Mouse (Mus musculus): ENCODE measurements around the gene Tcf7l1. TPM values are rescaled to one million over a fixed set of nuclear protein-coding genes. Genes with fewer than 3 reads are reported as not detected.

Gene Tcf7l1
- polyA plus RNA-seq, 1 experiment: 0.12 TPM

- TF ChIP-seq GATA1 (IDR thresholded peaks at IDR 0.05; ENCODE audit: borderline replicate concordance, low read length) (no peak), FLI1 (IDR thresholded peaks at IDR 0.05; ENCODE audit: low read length) (no peak)
- Histone ChIP-seq H3K27me3 (replicated peaks) (peaks cover 52% of the 10 kb centered on the region), H3K4me1 (peaks cover 6% of the 10 kb centered on the region), H3K9me3 (no peaks in the 10 kb centered on the region), H3K36me3 (replicated peaks; ENCODE audit: low read length) (no peaks in the 10 kb centered on the region), H3K4me3 (replicated peaks) (no peak overlapping the region)
These were observed 131.0 kb downstream of the Tcf7l1 start for GRCm38 (mm10) chr6:72658006-72658405.

DNA sequence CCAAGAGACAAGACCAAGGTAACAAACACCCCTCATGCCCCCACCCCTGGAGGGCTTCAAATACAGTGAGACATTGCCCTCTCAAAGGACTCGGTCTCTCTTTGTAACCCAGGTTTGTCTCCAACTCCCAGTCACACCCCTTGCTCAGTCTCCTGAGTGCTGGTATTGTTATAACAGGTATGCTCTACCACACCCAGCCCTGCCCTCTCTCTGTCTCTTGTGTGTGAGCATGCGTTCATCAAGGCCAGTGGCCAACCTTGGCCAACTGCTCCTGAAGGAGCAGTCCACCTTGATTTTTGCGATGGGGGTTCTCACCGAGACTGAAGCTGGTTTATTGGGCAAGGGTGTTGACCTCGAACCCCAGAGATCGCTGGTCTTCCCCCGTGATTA lies 133.0 kb downstream of the Tcf7l1 start:
- H3K36me3 ChIP-seq (replicated peaks; ENCODE audit: low read length): no peaks in the 10 kb centered on the region
- TF ChIP-seq FLI1 (IDR thresholded peaks at IDR 0.05; ENCODE audit: low read length) (no peak), GATA1 (IDR thresholded peaks at IDR 0.05; ENCODE audit: borderline replicate concordance, low read length) (no peak)
- peaks cover 48% of the 10 kb centered on the region for H3K27me3 ChIP-seq (replicated peaks)
- H3K4me3 ChIP-seq (replicated peaks): no peak overlapping the region
- no peaks in the 10 kb centered on the region for H3K9me3 ChIP-seq
- H3K4me1 ChIP-seq: peaks cover 5% of the 10 kb centered on the region; the same call in 1 of the 2 replicates

- no peak for TF ChIP-seq FLI1 (IDR thresholded peaks at IDR 0.05; ENCODE audit: low read length)
- TF ChIP-seq GATA1 (IDR thresholded peaks at IDR 0.05; ENCODE audit: borderline replicate concordance, low read length): no peak
- Histone ChIP-seq H3K9me3 (no peaks in the 10 kb centered on the region), H3K4me3 (replicated peaks) (no peak overlapping the region)
These were observed 133.6 kb downstream of the Tcf7l1 start for GRCm38 (mm10) chr6:72655309-72656052.

GRCm38 (mm10) chr6:72654355-72654754 lies 134.7 kb downstream of the Tcf7l1 start:
- H3K4me3 ChIP-seq (replicated peaks): no peak overlapping the region
- no peaks in the 10 kb centered on the region for H3K36me3 ChIP-seq (replicated peaks; ENCODE audit: low read length)
- TF ChIP-seq FLI1 (IDR thresholded peaks at IDR 0.05; ENCODE audit: low read length) (no peak), GATA1 (IDR thresholded peaks at IDR 0.05; ENCODE audit: borderline replicate concordance, low read length) (no peak)
- H3K27me3 ChIP-seq (replicated peaks): peaks cover 51% of the 10 kb centered on the region
- H3K4me1 ChIP-seq: peaks cover 5% of the 10 kb centered on the region; the same call in 1 of the 2 replicates
- H3K9me3 ChIP-seq: no peaks in the 10 kb centered on the region

More at GRCm38 (mm10) chr6:72655309-72656052, 133.6 kb downstream of the Tcf7l1 start:
- Histone ChIP-seq H3K27me3 (replicated peaks) (peaks cover 48% of the 10 kb centered on the region), H3K4me1 (peaks cover 5% of the 10 kb centered on the region; the same call in 1 of the 2 replicates), H3K36me3 (replicated peaks; ENCODE audit: low read length) (no peaks in the 10 kb centered on the region)

DNA sequence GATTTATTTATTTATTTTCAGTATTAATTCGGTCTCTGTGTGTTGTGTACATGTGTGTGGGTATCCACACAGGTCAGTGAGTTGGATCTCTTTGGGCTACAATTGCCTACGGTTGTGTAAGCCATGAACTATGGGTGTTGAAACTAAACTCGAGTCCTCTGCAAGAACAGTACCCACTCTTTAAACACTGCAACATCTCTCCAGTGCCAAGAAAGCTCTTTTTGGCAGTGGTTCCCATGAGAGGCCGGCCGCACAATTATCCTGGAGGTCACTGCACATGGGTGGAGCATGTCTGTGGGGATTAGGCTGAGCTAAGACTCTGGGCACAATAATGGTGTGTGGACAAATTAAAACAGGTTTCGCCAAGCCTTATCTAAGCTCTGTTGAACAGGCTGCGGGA lies 135.6 kb downstream of the Tcf7l1 start:
- TF ChIP-seq GATA1 (IDR thresholded peaks at IDR 0.05; ENCODE audit: borderline replicate concordance, low read length) (no peak), FLI1 (IDR thresholded peaks at IDR 0.05; ENCODE audit: low read length) (no peak)
- Histone ChIP-seq H3K27me3 (replicated peaks) (peaks cover 59% of the 10 kb centered on the region), H3K4me3 (replicated peaks) (no peak overlapping the region), H3K4me1 (peaks cover 5% of the 10 kb centered on the region; the same call in 1 of the 2 replicates), H3K36me3 (replicated peaks; ENCODE audit: low read length) (no peaks in the 10 kb centered on the region), H3K9me3 (no peaks in the 10 kb centered on the region)

GRCm38 (mm10) chr6:72650338-72650851 lies 138.7 kb downstream of the Tcf7l1 start:
- Histone ChIP-seq H3K36me3 (replicated peaks; ENCODE audit: low read length) (no peaks in the 10 kb centered on the region), H3K4me3 (replicated peaks) (no peak overlapping the region), H3K27me3 (replicated peaks) (peaks cover 53% of the 10 kb centered on the region), H3K9me3 (no peaks in the 10 kb centered on the region), H3K4me1 (peaks cover 4% of the 10 kb centered on the region; the same call in 1 of the 2 replicates)
- TF ChIP-seq FLI1 (IDR thresholded peaks at IDR 0.05; ENCODE audit: low read length) (no peak), GATA1 (IDR thresholded peaks at IDR 0.05; ENCODE audit: borderline replicate concordance, low read length) (no peak)

GRCm38 (mm10) chr6:72648002-72648595 lies 141.0 kb downstream of the Tcf7l1 start:
- no peaks in the 10 kb centered on the region for H3K4me1 ChIP-seq
- TF ChIP-seq GATA1 (IDR thresholded peaks at IDR 0.05; ENCODE audit: borderline replicate concordance, low read length): no peak
- TF ChIP-seq FLI1 (IDR thresholded peaks at IDR 0.05; ENCODE audit: low read length): no peak
- H3K27me3 ChIP-seq (replicated peaks): peaks cover 46% of the 10 kb centered on the region
- no peak overlapping the region for H3K4me3 ChIP-seq (replicated peaks)
- H3K36me3 ChIP-seq (replicated peaks; ENCODE audit: low read length): no peaks in the 10 kb centered on the region
- H3K9me3 ChIP-seq: no peaks in the 10 kb centered on the region

GRCm38 (mm10) chr6:72647383-72647820 lies 141.7 kb downstream of the Tcf7l1 start:
- no peaks in the 10 kb centered on the region for H3K36me3 ChIP-seq (replicated peaks; ENCODE audit: low read length)
- peaks cover 45% of the 10 kb centered on the region for H3K27me3 ChIP-seq (replicated peaks)
- H3K4me3 ChIP-seq (replicated peaks): no peak overlapping the region
- no peaks in the 10 kb centered on the region for H3K4me1 ChIP-seq
- H3K9me3 ChIP-seq: no peaks in the 10 kb centered on the region
- TF ChIP-seq GATA1 (IDR thresholded peaks at IDR 0.05; ENCODE audit: borderline replicate concordance, low read length) (no peak), FLI1 (IDR thresholded peaks at IDR 0.05; ENCODE audit: low read length) (no peak)

GRCm38 (mm10) chr6:72645364-72645763 lies 143.7 kb downstream of the Tcf7l1 start:
- no peaks in the 10 kb centered on the region for H3K9me3 ChIP-seq
- H3K4me3 ChIP-seq (replicated peaks): no peak overlapping the region
- TF ChIP-seq GATA1 (IDR thresholded peaks at IDR 0.05; ENCODE audit: borderline replicate concordance, low read length) (no peak), FLI1 (IDR thresholded peaks at IDR 0.05; ENCODE audit: low read length) (no peak)

GRCm38 (mm10) chr6:72644576-72644975 lies 144.5 kb downstream of the Tcf7l1 start:
- Histone ChIP-seq H3K4me1 (no peaks in the 10 kb centered on the region), H3K27me3 (replicated peaks) (peaks cover 34% of the 10 kb centered on the region), H3K9me3 (no peaks in the 10 kb centered on the region), H3K36me3 (replicated peaks; ENCODE audit: low read length) (no peaks in the 10 kb centered on the region), H3K4me3 (replicated peaks) (no peak overlapping the region)
- TF ChIP-seq GATA1 (IDR thresholded peaks at IDR 0.05; ENCODE audit: borderline replicate concordance, low read length) (no peak), FLI1 (IDR thresholded peaks at IDR 0.05; ENCODE audit: low read length) (no peak)

More at GRCm38 (mm10) chr6:72645364-72645763, 143.7 kb downstream of the Tcf7l1 start:
- Histone ChIP-seq H3K36me3 (replicated peaks; ENCODE audit: low read length) (no peaks in the 10 kb centered on the region), H3K27me3 (replicated peaks) (peaks cover 38% of the 10 kb centered on the region), H3K4me1 (no peaks in the 10 kb centered on the region)
